Mouse (Mus musculus): ENCODE measurements around the gene Sec31a.

Sec31a gene

DNA sequence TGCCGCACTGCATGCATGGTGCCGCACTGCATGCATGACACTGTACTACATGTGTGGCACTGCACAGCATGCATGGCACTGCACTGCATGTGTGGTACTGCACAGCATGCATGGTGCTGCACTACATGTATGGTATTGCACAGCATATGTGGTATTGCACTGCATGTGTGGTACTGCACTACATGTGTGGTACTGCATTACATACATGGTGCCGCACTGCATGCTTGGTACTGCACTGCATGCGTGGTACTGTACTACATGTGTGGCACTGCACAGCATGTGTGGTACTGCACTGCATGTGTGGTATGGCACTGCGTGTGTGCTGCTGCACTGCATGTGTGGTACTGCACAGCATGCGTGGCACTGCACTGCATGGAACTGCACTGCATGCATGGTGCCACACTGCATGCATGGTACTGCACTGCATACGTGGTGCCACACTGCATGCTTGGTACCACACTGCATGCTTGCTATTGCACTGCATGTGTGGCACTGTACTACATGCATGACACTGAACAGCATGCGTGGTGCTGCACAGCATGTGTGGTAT lies 65.1 kb downstream of the Sec31a start:
- no peak for DNase-seq (ENCODE audit: low spot score in 2 of 2)

DNA sequence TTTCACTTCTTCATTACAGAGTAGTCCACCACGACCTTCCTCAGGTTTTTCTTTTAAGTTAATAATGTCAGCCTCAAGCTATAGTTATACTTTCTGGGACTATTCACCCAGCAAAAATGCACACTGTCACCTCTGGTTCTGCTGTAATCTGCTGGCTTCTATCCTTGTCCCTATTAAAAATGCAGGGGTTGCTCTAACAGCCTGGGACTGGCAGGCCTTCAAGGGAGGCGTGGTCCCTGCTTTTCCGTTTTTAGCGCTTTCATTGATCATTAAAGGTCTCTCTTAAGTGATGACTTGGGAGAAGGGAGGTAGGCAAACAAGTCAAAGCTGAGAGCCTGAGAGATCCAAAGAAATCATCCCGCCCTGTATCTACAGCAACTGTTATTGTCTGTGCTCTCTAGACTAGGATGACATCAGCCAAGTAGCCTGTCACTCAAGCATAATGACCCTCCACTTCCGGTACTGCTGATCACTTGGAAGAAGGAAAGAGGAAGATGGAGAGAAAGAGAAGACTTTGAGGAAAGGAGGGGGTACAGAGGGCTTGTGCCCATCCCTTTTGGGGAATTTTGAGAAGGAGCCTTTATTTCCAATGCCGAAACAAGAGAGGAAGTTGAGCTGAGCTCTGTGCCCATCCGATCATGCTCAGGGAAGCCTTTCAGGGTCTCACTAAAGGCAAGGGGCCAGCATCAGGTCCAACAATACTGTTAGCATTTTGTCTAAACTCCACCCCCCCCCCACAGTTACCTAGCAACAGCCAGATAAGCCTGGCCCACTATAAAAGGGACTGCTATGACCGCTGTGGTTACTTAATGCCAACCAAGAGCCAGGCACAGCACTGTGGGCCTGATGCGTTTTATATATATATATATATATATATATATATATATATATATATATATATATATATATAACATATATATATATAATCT lies 66.5 kb downstream of the Sec31a start:
- DNase-seq (ENCODE audit: low spot score in 2 of 2) = no peak

DNA sequence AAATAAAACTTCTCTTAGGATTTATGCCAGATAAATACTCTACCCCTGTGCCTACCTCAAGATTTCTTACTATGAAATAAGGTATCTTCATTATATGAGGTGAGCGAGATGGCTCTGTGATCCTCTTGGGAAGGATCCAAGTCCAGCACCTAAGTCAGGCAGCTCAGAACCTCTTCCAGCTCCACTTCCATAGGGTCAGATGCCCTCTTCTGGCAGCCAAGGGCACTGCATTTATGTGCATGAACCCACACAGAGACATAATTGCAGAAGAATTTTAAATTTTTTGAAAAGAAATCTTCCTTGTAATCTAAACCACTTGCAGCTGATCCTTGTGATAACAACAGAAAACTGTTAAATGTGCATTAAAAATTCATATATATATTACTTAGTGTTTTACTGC lies 70.9 kb downstream of the Sec31a start:
- DNase-seq (ENCODE audit: low spot score in 2 of 2) = no peak

DNA sequence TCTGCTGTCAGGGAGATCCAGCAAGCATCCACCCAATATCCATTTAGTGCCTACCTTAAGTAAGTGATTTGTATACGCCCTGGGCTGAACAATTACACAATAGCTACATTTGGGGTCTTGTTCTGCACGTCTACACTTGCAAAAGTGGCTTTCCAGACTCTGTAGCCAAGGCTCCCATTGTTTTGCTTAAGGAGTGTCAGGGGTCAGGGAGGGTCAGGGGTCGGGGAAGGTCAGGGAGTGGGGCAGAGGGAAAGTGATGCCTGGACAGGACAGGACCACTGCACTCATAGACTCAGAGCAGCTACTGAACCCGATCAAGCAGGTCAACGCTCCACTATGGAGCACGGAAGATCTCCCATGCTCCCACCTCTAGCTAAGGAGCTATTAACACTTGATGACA lies 72.9 kb downstream of the Sec31a start:
- no peak for DNase-seq (ENCODE audit: low spot score in 2 of 2)

DNA sequence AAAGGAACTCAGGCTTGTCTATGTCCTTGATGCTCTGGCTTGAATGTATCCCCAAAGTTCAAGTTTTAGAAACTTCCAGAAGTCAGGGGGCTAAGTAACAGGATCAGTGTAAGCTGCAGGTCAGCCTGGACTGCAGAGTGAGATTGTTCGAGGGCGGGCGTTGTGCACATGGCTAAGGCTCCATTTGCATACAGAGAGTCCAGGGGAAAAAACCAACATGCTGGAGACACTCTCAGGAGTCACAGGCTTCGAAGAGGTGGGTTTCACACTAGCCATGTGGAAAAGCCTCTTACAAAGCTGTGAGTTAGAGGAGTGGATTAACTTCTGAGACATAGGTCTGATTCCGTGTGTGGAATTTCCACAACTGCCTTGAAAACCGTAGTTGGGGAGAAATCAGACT lies 73.6 kb downstream of the Sec31a start:
- no peak for DNase-seq (ENCODE audit: low spot score in 2 of 2)

DNA sequence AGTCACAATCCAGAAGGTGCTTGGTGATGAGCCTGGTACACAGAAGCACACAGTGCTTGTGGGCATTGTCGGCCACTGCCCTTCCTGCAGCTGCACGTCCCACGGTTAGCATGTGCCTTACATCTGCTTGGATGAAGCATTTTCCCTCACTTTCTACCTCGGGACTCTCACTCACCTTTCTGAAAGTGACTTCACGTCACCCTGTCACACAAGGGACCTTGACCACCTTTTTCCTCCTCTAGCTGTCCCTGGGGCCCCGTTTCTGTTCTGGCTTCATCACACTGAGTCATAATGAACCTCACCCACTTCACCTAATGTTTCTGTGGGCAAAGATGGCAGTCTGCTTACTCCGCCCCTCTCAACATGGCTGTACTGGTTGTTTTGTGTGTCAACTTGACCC lies 75.0 kb downstream of the Sec31a start:
- no peak for DNase-seq (ENCODE audit: low spot score in 2 of 2)

DNA sequence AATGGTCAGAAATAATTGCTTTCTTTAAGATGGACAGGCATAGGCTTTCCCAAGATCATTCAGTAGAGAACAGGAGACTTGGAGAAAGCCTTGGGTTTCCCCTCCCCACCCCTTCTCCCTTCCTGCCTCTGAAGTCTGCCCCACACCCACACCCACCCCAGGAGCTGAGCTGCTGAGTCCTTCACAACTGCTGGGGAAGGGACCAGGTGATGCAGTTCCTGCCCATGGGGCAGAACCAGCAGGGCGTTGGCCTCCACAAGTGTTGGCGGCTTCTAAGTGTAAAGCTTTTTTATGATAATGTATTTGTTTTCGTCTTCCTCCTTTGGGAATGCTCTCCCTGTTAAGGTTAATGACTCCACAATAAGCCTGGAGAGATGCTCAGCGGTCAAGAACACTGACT lies 78.2 kb downstream of the Sec31a start:
- no peak for DNase-seq (ENCODE audit: low spot score in 2 of 2)

DNA sequence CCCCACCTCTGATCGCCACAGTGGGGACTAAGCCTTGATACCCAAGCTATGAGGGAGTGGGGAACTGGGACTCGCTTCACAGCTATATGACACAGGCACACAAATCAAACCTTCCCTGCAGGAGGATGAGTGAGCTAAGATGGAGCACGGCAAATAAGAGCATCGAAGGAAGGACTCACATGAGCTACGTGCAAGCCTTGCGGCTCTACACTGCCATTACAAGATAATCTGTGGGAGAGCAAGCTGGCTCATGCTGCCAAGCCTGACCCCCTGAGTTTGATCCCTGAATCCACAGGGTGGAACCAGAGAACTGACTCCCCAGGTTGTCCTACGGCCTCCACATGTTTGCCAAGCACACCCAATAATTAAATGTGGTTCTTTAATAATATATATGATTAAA lies 79.2 kb downstream of the Sec31a start:
- DNase-seq (ENCODE audit: low spot score in 2 of 2) = no peak

DNA sequence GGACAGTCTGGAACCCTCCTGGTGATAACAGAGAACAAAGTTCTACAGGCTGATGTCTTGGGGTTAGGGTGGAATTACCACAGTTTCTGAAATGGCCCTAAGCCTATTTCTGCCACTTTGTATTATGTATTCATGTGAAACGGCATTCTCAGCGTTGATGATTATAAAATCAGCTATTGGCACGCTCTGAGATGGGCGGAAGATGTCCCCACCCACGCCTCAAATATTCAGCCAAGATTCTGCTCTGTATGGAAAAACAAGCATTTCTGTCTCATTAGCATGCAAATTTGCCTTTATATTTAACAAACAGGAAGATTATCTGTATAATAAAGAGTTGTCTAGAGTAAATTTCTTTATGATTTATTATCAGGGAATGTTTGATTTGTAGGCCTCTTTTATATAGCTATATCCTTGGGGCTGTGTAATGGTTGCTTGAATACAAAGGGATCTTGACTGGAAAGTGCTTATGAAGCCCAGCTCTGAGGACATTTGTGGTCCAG lies 80.4 kb downstream of the Sec31a start:
- no peak for DNase-seq (ENCODE audit: low spot score in 2 of 2)

DNA sequence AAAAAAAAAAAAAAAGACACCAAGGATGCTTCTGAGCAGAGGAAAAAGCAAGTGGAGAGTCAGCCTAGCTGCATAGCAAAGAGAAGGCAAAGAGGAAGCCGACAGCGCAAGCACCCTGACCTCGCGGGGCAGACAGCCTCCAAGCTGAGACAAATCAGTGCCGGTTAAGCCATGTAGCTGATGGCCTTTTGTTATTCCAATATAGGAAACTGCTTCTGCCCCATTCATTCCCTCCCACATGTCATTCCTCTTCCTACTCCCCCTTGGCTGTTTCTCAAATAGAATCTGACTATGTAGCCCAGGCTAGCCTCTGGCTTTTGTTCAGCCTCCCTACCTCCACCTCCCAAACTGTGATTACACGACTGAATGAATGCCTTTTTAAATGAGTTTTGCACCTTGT lies 81.3 kb downstream of the Sec31a start:
- no peak for DNase-seq (ENCODE audit: low spot score in 2 of 2)

DNA sequence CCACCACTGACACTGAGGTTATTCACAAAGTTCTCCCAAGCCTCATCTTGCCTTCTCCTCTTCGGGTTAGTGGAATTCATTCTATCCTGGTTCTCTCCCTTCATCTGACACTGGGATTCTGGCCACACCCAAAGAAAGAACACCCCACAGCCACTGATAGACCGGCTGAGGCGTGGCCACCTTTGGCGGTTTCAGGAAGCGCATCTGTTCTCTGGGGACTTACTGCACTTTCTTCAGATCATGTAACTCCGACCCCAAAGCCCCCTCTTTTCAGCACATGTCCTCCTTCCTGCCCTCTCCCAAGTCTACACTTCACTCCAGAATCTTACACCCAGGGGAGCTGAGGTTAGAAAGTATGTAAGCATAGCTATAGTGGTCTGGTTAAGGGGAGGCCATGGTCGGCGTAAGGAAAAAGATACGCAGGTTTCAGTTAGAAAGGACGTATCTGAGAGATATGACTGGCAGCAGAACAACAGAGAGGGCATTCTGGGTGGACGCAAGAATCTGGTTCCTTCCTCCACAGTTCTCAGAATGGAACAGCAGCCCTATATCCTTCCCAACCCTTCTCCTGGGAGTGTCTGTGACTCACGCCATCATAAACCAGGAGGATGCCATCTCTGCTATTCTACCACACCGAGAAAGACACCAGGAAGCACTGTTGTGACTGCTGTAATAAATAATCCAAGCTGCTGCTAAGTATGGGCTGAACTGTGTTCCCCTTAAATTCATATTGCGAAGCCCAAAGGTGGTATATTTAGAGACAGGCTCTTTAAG lies 82.2 kb downstream of the Sec31a start:
- DNase-seq (ENCODE audit: low spot score in 2 of 2) = no peak

DNA sequence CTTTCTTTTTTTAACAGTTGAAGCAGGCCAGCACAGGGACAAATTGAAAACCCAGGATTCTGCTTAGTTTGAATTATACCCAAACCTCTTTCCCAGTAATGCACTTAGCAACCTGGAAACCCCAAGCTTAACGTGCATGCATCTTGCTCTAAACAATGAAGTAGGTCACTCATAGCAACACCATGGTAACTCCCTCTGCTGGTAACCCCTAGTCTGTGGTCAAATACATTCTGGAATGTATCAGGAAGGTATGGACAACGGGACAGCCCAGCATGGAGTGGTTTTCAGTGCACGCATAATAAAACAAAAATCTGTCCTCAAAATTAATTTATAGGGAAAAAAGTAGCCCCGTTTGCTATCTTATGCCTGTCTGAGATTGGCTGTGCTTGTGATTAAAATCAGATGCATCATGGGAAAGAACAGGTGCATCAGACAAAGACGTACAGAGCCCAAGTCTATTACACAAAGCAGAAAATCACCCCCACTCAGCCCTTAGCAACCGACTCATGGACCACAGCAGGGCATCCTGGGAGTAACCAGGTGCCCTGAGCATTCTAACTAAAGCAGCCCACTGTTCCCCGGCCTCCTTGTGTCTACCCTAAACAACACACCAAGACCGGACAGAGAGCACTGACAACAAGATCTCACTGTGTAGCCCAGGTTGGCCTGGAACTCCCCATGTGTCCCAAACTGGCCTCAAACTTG lies 83.6 kb downstream of the Sec31a start:
- DNase-seq (ENCODE audit: low spot score in 2 of 2) = no peak

DNA sequence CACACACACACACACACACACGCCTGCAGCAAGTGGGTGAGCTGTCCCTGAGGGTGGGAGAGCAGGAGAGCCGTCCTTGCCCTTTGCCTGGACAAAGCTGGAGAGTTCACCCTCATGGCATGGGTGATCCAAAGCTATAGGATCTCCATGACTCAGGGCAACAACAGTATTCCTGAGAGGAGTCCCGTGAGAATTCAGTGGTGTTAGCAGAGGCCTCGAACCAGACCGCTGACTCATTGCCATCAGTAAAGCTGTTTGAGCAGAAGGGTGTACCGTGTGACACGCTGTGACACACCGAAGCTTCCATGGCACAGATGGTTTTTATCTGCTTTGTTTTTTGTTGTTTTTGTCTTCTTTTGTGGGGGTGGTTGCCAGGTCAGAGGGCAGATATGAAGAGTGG lies 84.4 kb downstream of the Sec31a start:
- DNase-seq (ENCODE audit: low spot score in 2 of 2) = no peak

DNA sequence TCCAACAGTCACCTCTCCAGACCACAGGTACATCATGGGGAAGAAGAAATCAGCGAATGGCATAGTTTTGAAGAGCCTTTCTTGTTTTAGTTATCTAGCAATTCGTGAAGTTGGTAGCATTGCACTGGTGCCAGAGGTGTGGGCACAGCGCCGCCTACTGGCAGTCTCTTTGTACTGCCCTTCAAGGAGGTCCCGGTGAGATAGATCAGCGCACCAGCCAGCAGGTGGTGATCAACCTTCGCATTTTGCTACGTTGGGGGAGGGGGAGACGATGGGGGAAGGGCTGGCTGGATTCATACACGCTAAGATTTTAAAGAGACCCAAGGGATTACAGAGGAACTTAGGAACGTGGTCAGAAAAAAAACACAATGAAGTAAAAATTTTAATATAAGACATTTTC lies 94.0 kb downstream of the Sec31a start:
- peak; percentile 12 to 35 for DNase-seq (ENCODE audit: low spot score in 2 of 2)

DNA sequence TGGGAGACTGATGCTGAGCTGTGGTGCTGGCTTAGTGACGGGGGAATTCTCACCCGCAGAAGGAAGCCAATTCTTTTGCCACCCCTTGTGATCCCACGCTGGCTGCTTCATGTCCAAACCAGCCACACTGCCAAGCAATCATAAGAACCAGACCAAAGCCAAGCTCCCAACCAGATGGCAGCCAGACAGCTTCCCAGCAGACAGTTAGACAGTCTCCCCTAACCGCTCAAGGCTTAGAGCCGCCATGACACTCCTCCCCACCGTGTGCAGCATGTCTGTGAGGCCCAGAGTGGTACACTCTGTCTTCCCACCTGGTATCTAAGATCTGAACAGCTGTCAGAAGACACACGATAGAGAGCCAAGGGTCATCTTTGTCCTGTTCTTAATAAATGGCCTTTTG lies 98.2 kb downstream of the Sec31a start:
- DNase-seq (ENCODE audit: low spot score in 2 of 2) = no peak

DNA sequence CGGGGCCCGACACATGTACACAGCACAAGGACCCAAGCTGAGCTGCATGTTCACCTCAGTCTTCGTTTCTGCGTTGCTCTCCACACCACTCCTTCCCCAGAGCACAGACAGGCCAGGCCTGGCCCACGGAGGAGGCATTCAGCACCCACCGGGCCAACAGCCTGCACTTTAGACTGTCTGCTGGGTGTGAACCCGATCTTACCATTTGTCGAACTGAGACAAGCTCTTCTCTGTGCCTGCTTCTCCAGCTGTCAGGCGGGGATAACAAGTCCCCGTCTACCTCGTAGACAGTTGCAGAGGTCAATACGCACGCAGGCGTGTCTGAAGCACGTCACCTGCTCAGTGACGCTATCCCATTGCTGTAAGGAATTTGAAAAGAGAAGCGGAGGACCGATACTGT lies 99.0 kb downstream of the Sec31a start:
- no peak for DNase-seq (ENCODE audit: low spot score in 2 of 2)

DNA sequence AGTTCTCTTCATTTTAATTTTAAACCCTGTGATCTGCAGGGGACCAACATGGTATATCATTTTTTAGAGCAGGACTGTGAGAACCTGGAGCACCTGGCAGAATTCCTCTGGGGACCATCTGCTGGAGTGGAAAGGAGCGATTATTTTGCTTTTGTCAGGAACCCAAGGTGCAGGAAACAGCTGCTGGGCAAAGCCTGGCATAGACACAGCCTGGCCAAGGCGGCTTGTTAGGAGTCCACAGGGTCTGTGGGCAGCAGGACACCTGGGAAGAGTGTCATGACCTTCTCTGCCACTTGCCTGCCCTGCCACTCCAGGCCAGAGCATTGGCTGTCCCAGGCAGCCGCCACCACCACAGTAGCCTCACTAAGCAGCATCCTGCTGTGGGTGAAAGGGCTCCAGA lies 100.4 kb downstream of the Sec31a start:
- no peak for DNase-seq (ENCODE audit: low spot score in 2 of 2)

DNA sequence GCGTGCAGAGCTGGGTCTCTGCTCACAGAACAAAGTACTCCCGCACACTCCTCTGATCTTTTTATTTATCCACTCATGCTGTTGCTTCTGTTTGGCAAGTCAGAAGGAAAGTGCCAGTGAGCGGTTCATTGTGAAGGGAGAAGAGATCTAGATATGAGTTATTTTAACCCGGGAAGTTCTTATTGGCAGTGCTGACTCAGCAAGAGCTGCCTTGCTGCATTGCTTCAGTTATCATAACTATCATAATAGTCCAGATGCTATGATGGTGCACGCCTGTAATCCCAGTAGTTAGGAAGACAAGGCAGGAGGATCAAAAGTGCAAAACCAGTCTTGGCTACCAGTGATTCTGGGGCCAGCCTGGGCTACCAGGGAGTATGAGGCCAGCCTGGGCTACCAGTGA lies 103.6 kb downstream of the Sec31a start:
- no peak for DNase-seq (ENCODE audit: low spot score in 2 of 2)

Measured in heart, adult 9 months (tissue).